Mouse (Mus musculus) kidney, adult 2 months (tissue): ENCODE results near the gene Cdc34b.

Experiments
- CTCF ChIP-seq: fragments of 200-500 bp; conservative IDR thresholded peaks from 2 replicates; pipeline ENCODE4 v1.5.1; 2011; ENCODE audit warnings: low read depth, mild to moderate bottlenecking, control low read depth, low read length, moderate library complexity, mixed read lengths; ENCODE audit not compliant: insufficient read depth, insufficient read length
- POLR2A ChIP-seq: fragments of 200-500 bp; IDR thresholded peaks from one replicate; pipeline ENCODE4 v1.6.1; 2011; ENCODE audit warnings: low read depth, low read length, control low read depth

DNA sequence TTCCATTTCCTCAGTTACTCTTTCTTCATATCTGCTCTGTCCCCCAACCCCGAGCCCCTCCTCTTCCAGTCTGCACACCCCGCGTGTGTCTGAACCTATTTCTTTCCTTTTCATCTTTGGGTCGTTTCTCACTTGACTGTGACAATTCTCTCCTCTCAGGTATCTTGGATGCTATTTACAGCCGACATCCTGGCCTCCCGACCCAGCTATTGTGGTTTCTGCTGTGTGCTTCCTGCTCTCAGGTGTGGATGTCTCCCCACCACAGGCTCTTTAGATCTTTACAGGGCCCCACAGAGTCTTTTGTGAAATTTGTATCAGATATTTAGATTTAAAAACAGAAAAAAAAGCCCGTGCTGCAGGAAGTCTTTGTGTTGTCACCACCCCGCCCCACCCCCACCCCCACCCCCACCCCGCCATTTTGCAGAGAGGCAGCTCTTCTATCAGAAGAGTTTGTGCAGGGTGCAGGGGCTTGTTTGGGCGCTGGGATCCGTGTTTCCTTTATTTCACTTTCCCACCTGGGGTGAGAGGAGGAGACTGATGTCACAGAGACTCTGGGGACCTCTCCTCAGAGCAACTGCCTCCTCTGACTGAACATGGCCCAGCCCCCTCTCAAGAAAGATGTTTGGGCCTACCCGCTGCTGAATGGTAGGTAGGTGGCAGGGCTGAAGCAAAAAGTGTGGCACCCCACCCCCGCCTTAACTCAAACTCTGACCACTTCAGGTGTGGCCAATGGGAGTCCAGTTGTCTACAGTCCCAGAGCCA, 43.7 kb upstream of the Cdc34b start:
- TF ChIP-seq POLR2A (no peak), CTCF (no peak)
